Mouse (Mus musculus) heart, embryonic 16.5 days (tissue): ENCODE data around the gene Cdkal1. TPM values are rescaled to one million over a fixed set of nuclear protein-coding genes. Genes with fewer than 3 reads are reported as not detected.

Experiments
- ATAC-seq: fragments of 200-750 bp; cut with Nextera tagmentation; replicated peaks from 2 replicates; pipeline ENCODE4 v1.8.0; 2017; ENCODE audit warnings: moderate number of reproducible peaks; ENCODE audit not compliant: insufficient read depth, low FRiP score; ENCODE audit errors: extremely low read depth
- H3K27ac ChIP-seq: fragments of 300-500 bp; sonication (generic); 2 replicates; pipeline ENCODE4 v1.5.1; 2014; ENCODE audit warnings: mild to moderate bottlenecking, low read length, control low read depth, moderate library complexity
- H3K27me3 ChIP-seq: fragments of 300-500 bp; sonication (generic); 2 replicates; pipeline ENCODE4 v1.6.1; 2014; ENCODE audit warnings: low read length, mixed read lengths; ENCODE audit not compliant: control insufficient read depth, insufficient read depth
- H3K36me3 ChIP-seq: fragments of 300-500 bp; sonication (generic); 2 replicates; pipeline ENCODE4 v1.6.1; 2014; ENCODE audit not compliant: control insufficient read depth, insufficient read depth
- H3K4me1 ChIP-seq: fragments of 300-500 bp; sonication (generic); 2 replicates; pipeline ENCODE4 v1.6.1; 2014; ENCODE audit warnings: low read length, mixed read lengths; ENCODE audit not compliant: control insufficient read depth, insufficient read depth
- H3K4me2 ChIP-seq: fragments of 300-500 bp; sonication (generic); 2 replicates; pipeline ENCODE4 v1.6.1; 2014; ENCODE audit warnings: low read depth, mild to moderate bottlenecking, control low read depth, low read length
- H3K4me3 ChIP-seq: fragments of 300-500 bp; sonication (generic); 2 replicates; pipeline ENCODE4 v1.5.1; 2014; ENCODE audit warnings: mild to moderate bottlenecking, control low read depth, low read length
- H3K9ac ChIP-seq: fragments of 300-500 bp; sonication (generic); 2 replicates; pipeline ENCODE4 v1.6.1; 2014; ENCODE audit warnings: low read length, control low read depth
- H3K9me3 ChIP-seq: fragments of 300-500 bp; sonication (generic); replicated peaks from 2 replicates; pipeline ENCODE4 v1.6.1; 2016; ENCODE audit warnings: low read length; ENCODE audit not compliant: control insufficient read depth
- WGBS: fragments of 180-500 bp; shearing (Covaris S2); extraction: QIAGEN DNeasy Blood & Tissue Kit; methylation state at CpG from one replicate; pipeline ENCODE4 v1.1.7; 2014; 5-methylcytosine and 5-hydroxymethylcytosine counted together
- polyA plus RNA-seq: library from polyadenylated mRNA; unstranded; fragments of >200 nt; fragmentation: Nextera tagmentation; extraction: Ambion mirVana; gene quantifications from 2 replicates; pipeline ENCODE4 v1.2.1, GENCODE M21; 2015

The Cdkal1 gene
- polyA plus RNA-seq, 1 experiment from 2014 or later = 27.2 TPM

GRCm38 (mm10) chr13:29767587-29767986 is 87.9 kb downstream of the Cdkal1 start:
- H3K4me1 ChIP-seq = peaks cover 21% of the 10 kb centered on the region
- WGBS = 69% methylated on average over 4 of the region's 4 CpGs
- no peak overlapping the region for H3K9ac ChIP-seq
- no peak for ATAC-seq
- no peak overlapping the region for H3K27ac ChIP-seq
- no peaks in the 10 kb centered on the region for H3K27me3 ChIP-seq
- no peaks in the 10 kb centered on the region for H3K36me3 ChIP-seq
- H3K4me2 ChIP-seq = no peak overlapping the region
- no peak overlapping the region for H3K4me3 ChIP-seq
- no peaks in the 10 kb centered on the region for H3K9me3 ChIP-seq

- H3K27me3 ChIP-seq = no peaks in the 10 kb centered on the region
- no peaks in the 10 kb centered on the region for H3K9me3 ChIP-seq
- no peak overlapping the region for H3K27ac ChIP-seq
- H3K4me2 ChIP-seq = no peak overlapping the region
- no peak overlapping the region for H3K9ac ChIP-seq
- H3K36me3 ChIP-seq = no peaks in the 10 kb centered on the region
- H3K4me3 ChIP-seq = no peak overlapping the region
- ATAC-seq = no peak
- peaks cover 21% of the 10 kb centered on the region for H3K4me1 ChIP-seq
- 63% methylated on average over 8 of the region's 8 CpGs for WGBS
Measured at GRCm38 (mm10) chr13:29766377-29766776, 89.1 kb downstream of the Cdkal1 start.

GRCm38 (mm10) chr13:29765296-29765695 is 90.2 kb downstream of the Cdkal1 start:
- WGBS = 47% methylated on average over 3 of the region's 3 CpGs
- no peaks in the 10 kb centered on the region for H3K27me3 ChIP-seq
- H3K27ac ChIP-seq = no peak overlapping the region
- no peak overlapping the region for H3K4me3 ChIP-seq
- H3K36me3 ChIP-seq = no peaks in the 10 kb centered on the region
- H3K9me3 ChIP-seq = no peaks in the 10 kb centered on the region
- ATAC-seq = no peak
- H3K9ac ChIP-seq = no peak overlapping the region
- no peak overlapping the region for H3K4me2 ChIP-seq
- H3K4me1 ChIP-seq = peaks cover 19% of the 10 kb centered on the region

- H3K36me3 ChIP-seq = no peaks in the 10 kb centered on the region
- 81% methylated on average over 5 of the region's 5 CpGs for WGBS
- 0 out of 2 replicates have a peak, but pooled peaks cover 2% of the 10 kb centered on the region for H3K4me1 ChIP-seq
- H3K9ac ChIP-seq = no peak overlapping the region
- no peaks in the 10 kb centered on the region for H3K27me3 ChIP-seq
- no peak overlapping the region for H3K4me2 ChIP-seq
- H3K9me3 ChIP-seq = no peaks in the 10 kb centered on the region
- H3K27ac ChIP-seq = no peak overlapping the region
- H3K4me3 ChIP-seq = no peak overlapping the region
- no peak for ATAC-seq
Measured at GRCm38 (mm10) chr13:29759691-29760467, 95.6 kb downstream of the Cdkal1 start.

DNA sequence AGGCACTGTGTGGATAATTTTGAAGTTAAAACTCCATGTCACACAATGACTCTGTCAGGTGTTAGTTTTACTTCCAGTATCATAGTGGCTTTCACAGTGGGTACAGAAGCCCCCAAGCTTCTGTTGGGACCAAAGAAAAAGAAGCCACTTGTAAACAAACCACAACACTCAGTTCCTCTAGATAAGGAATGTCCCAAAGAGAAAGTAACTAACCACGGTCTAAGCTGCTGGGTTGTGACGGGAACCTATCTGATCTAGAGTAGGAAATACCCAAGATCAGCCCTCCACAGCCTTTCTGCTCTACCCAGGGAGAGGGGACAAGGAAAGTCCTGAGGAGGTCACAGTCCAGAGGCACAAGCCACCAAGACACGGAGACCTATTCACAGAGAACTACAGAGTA is 99.4 kb downstream of the Cdkal1 start:
- Histone ChIP-seq H3K4me3 (no peak overlapping the region), H3K9me3 (no peaks in the 10 kb centered on the region), H3K27ac (no peak overlapping the region), H3K36me3 (no peaks in the 10 kb centered on the region), H3K4me1 (0 out of 2 replicates have a peak, but pooled peaks cover 2% of the 10 kb centered on the region), H3K27me3 (no peaks in the 10 kb centered on the region), H3K9ac (0 out of 2 replicates have a peak overlapping the region, but pooled peaks have one; percentile 35), H3K4me2 (peak overlapping the region; percentile 14; the same call in 1 of the 2 replicates)
- ATAC-seq = peak; percentile 52; the same call in 1 of the 2 replicates
- WGBS = 38% methylated on average over 3 of the region's 3 CpGs

- Histone ChIP-seq H3K27me3 (no peaks in the 10 kb centered on the region), H3K4me1 (0 out of 2 replicates have a peak, but pooled peaks cover 2% of the 10 kb centered on the region), H3K4me3 (no peak overlapping the region), H3K9ac (no peak overlapping the region), H3K9me3 (no peaks in the 10 kb centered on the region), H3K36me3 (no peaks in the 10 kb centered on the region), H3K27ac (no peak overlapping the region), H3K4me2 (no peak overlapping the region)
- 89% methylated on average over 3 of the region's 3 CpGs for WGBS
- no peak for ATAC-seq
Measured at GRCm38 (mm10) chr13:29753254-29753653, 102.2 kb downstream of the Cdkal1 start.

DNA sequence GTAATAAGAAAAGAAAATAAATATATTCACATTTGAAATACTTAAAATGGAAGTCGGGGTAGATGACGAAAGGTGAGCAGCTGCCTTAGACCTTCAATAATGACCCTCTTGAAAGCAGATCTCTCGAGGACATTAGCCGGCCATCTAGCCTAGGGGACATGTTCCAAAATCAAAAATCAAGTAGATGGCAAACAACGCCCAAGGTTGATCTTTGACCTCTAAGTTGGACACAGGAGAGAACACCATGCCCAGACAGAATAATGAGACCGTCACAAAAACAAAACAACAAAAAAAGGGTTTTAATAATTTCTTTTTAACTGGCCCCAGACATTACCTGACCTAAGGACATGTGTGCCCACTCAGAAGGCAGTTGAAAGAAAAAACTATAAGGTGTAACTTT is 103.4 kb downstream of the Cdkal1 start:
- no peaks in the 10 kb centered on the region for H3K27me3 ChIP-seq
- H3K27ac ChIP-seq = no peak overlapping the region
- no peak for ATAC-seq
- WGBS = 89% methylated on average over 6 of the region's 6 CpGs
- H3K36me3 ChIP-seq = no peaks in the 10 kb centered on the region
- no peaks in the 10 kb centered on the region for H3K9me3 ChIP-seq
- H3K4me2 ChIP-seq = no peak overlapping the region
- no peak overlapping the region for H3K9ac ChIP-seq
- 0 out of 2 replicates have a peak, but pooled peaks cover 2% of the 10 kb centered on the region for H3K4me1 ChIP-seq
- no peak overlapping the region for H3K4me3 ChIP-seq

GRCm38 (mm10) chr13:29751201-29751600 is 104.3 kb downstream of the Cdkal1 start:
- ATAC-seq = no peak
- H3K9me3 ChIP-seq = no peaks in the 10 kb centered on the region

GRCm38 (mm10) chr13:29747347-29747647 is 108.2 kb downstream of the Cdkal1 start:
- Histone ChIP-seq H3K4me2 (no peak overlapping the region), H3K9me3 (no peaks in the 10 kb centered on the region), H3K27ac (no peak overlapping the region), H3K36me3 (no peaks in the 10 kb centered on the region), H3K4me1 (peaks cover 6% of the 10 kb centered on the region), H3K4me3 (no peak overlapping the region), H3K27me3 (no peaks in the 10 kb centered on the region), H3K9ac (no peak overlapping the region)
- WGBS = 88% methylated on average over 3 of the region's 3 CpGs
- no peak for ATAC-seq

More at GRCm38 (mm10) chr13:29751201-29751600, 104.3 kb downstream of the Cdkal1 start:
- Histone ChIP-seq H3K27ac (no peak overlapping the region), H3K4me2 (no peak overlapping the region), H3K27me3 (no peaks in the 10 kb centered on the region), H3K4me1 (0 out of 2 replicates have a peak, but pooled peaks cover under 1% of the 10 kb centered on the region), H3K9ac (no peak overlapping the region), H3K36me3 (no peaks in the 10 kb centered on the region), H3K4me3 (no peak overlapping the region)
- 90% methylated on average over 5 of the region's 5 CpGs for WGBS
